Mouse (Mus musculus): Measurements from ENCODE around the gene Necab3. TPM values are rescaled to one million over a fixed set of nuclear protein-coding genes. Genes with fewer than 3 reads are reported as not detected.

Gene Necab3
- polyA plus RNA-seq, 1 experiment from 2014 or later: 10.4 TPM

GRCm38 (mm10) chr2:154522334-154522733 is 36.4 kb downstream of the Necab3 start:
- DNase-seq (ENCODE audit: low spot score): no peak
- no peaks in the 10 kb centered on the region for H3K27me3 ChIP-seq (ENCODE audit: control insufficient read depth, insufficient read depth, low read length)
- no peak for ATAC-seq (ENCODE audit: insufficient read depth, low FRiP score, low TSS enrichment)
- H3K9ac ChIP-seq (ENCODE audit: low read length): no peak overlapping the region
- H3K36me3 ChIP-seq (ENCODE audit: control insufficient read depth, insufficient read depth, low read length): peaks cover 6% of the 10 kb centered on the region
- H3K4me3 ChIP-seq (ENCODE audit: low read depth, low read length): no peak overlapping the region
- 94% methylated on average over 5 of the region's 5 CpGs for WGBS
- H3K4me1 ChIP-seq (ENCODE audit: control insufficient read depth, insufficient read depth, low read length): no peaks in the 10 kb centered on the region
- no peak overlapping the region for H3K4me2 ChIP-seq (ENCODE audit: low read depth)
- no peak overlapping the region for H3K27ac ChIP-seq (ENCODE audit: low read depth, low read length)
- H3K9me3 ChIP-seq (ENCODE audit: control insufficient read depth, low read length): no peaks in the 10 kb centered on the region

DNA sequence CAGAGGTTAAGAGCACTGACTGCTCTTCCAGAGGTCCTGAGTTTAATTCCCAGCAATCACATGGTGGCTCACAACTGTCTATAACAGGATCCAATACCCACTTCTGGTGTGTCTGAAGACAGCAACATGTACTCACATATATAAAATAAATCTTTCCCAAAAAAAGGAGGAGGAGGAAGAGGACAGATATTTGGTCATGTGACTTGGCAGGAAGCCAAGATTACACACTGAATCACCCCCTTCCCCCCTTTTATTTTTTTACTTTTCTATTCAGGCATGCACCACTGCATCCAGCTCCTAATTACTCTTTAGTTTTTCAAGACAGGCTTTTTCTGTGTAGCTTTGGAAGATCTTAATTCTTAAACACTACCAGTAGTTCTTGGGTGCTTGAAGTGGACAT is 37.2 kb downstream of the Necab3 start:
- Histone ChIP-seq H3K4me1 (ENCODE audit: control insufficient read depth, insufficient read depth, low read length) (no peaks in the 10 kb centered on the region), H3K36me3 (ENCODE audit: control insufficient read depth, insufficient read depth, low read length) (peaks cover 6% of the 10 kb centered on the region), H3K27ac (ENCODE audit: low read depth, low read length) (no peak overlapping the region), H3K4me3 (ENCODE audit: low read depth, low read length) (no peak overlapping the region), H3K4me2 (ENCODE audit: low read depth) (no peak overlapping the region), H3K9ac (ENCODE audit: low read length) (no peak overlapping the region), H3K27me3 (ENCODE audit: control insufficient read depth, insufficient read depth, low read length) (no peaks in the 10 kb centered on the region), H3K9me3 (ENCODE audit: control insufficient read depth, low read length) (no peaks in the 10 kb centered on the region)
- no peak for DNase-seq (ENCODE audit: low spot score)
- no peak for ATAC-seq (ENCODE audit: insufficient read depth, low FRiP score, low TSS enrichment)

GRCm38 (mm10) chr2:154517424-154517823 is 41.3 kb downstream of the Necab3 start:
- DNase-seq (ENCODE audit: low spot score) (no peak), ATAC-seq (ENCODE audit: insufficient read depth, low FRiP score, low TSS enrichment) (no peak)
- Histone ChIP-seq H3K27ac (ENCODE audit: low read depth, low read length) (no peak overlapping the region), H3K9me3 (ENCODE audit: control insufficient read depth, low read length) (no peaks in the 10 kb centered on the region), H3K4me2 (ENCODE audit: low read depth) (no peak overlapping the region), H3K4me1 (ENCODE audit: control insufficient read depth, insufficient read depth, low read length) (no peaks in the 10 kb centered on the region), H3K4me3 (ENCODE audit: low read depth, low read length) (no peak overlapping the region), H3K9ac (ENCODE audit: low read length) (no peak overlapping the region), H3K27me3 (ENCODE audit: control insufficient read depth, insufficient read depth, low read length) (no peaks in the 10 kb centered on the region), H3K36me3 (ENCODE audit: control insufficient read depth, insufficient read depth, low read length) (0 out of 2 replicates have a peak, but pooled peaks cover 2% of the 10 kb centered on the region)
- WGBS: 93% methylated on average over 5 of the region's 5 CpGs

- Histone ChIP-seq H3K9me3 (ENCODE audit: control insufficient read depth, low read length) (no peaks in the 10 kb centered on the region), H3K4me1 (ENCODE audit: control insufficient read depth, insufficient read depth, low read length) (no peaks in the 10 kb centered on the region), H3K9ac (ENCODE audit: low read length) (no peak overlapping the region), H3K27me3 (ENCODE audit: control insufficient read depth, insufficient read depth, low read length) (no peaks in the 10 kb centered on the region), H3K27ac (ENCODE audit: low read depth, low read length) (no peak overlapping the region), H3K4me3 (ENCODE audit: low read depth, low read length) (no peak overlapping the region), H3K4me2 (ENCODE audit: low read depth) (no peak overlapping the region), H3K36me3 (ENCODE audit: control insufficient read depth, insufficient read depth, low read length) (0 out of 2 replicates have a peak, but pooled peaks cover 2% of the 10 kb centered on the region)
- DNase-seq (ENCODE audit: low spot score) (no peak), ATAC-seq (ENCODE audit: insufficient read depth, low FRiP score, low TSS enrichment) (no peak)
- WGBS: 90% methylated on average over 3 of the region's 3 CpGs
These were observed 41.7 kb downstream of the Necab3 start for GRCm38 (mm10) chr2:154516944-154517343.

DNA sequence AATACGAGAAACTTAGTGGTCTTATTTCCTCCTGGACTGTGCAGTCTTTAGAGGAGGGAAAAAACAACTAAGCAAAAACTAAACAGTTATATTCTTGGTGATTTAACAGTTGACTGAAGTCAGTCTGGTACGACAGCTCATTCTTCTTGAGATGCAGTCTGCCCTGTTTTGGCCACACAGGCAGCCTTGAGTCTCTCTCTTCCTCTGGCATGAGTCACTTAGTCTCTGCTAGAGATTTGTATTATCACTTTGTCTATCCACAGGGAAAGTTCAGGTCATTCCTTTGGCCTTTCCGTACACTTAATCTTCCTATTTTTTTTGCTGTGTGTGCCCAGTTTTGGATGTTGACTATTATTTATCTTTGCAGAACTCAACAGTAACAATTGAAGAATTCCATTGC is 48.5 kb downstream of the Necab3 start:
- H3K4me1 ChIP-seq (ENCODE audit: control insufficient read depth, insufficient read depth, low read length): no peaks in the 10 kb centered on the region
- WGBS: 96% methylated on average over 3 of the region's 3 CpGs
- H3K4me3 ChIP-seq (ENCODE audit: low read depth, low read length): no peak overlapping the region
- no peak overlapping the region for H3K27ac ChIP-seq (ENCODE audit: low read depth, low read length)
- no peaks in the 10 kb centered on the region for H3K27me3 ChIP-seq (ENCODE audit: control insufficient read depth, insufficient read depth, low read length)
- no peak overlapping the region for H3K4me2 ChIP-seq (ENCODE audit: low read depth)
- H3K9me3 ChIP-seq (ENCODE audit: control insufficient read depth, low read length): no peaks in the 10 kb centered on the region
- no peak for ATAC-seq (ENCODE audit: insufficient read depth, low FRiP score, low TSS enrichment)
- 0 out of 2 replicates have a peak, but pooled peaks cover 3% of the 10 kb centered on the region for H3K36me3 ChIP-seq (ENCODE audit: control insufficient read depth, insufficient read depth, low read length)
- DNase-seq (ENCODE audit: low spot score): no peak
- H3K9ac ChIP-seq (ENCODE audit: low read length): no peak overlapping the region

DNA sequence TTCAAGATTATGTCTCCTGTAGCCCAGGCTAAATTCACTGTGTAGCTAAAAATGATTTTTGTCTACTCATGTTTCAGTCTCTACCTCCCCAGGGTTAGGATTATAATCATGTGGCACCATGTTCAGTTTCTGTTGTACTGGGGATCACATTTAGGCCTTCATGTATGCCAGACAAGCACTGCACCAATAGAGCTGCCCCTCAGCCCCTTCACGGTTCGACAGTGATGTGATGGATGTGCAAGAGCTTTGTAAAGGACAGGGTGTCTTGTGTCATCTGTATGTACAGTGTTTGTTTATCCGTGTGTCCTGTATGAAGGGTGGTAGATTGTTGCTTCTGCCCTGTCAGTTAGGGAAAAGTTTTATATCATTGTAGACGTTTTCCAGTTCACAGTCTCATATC is 50.2 kb downstream of the Necab3 start:
- Histone ChIP-seq H3K9ac (ENCODE audit: low read length) (no peak overlapping the region), H3K27me3 (ENCODE audit: control insufficient read depth, insufficient read depth, low read length) (no peaks in the 10 kb centered on the region), H3K4me2 (ENCODE audit: low read depth) (no peak overlapping the region), H3K27ac (ENCODE audit: low read depth, low read length) (no peak overlapping the region), H3K4me3 (ENCODE audit: low read depth, low read length) (no peak overlapping the region), H3K36me3 (ENCODE audit: control insufficient read depth, insufficient read depth, low read length) (0 out of 2 replicates have a peak, but pooled peaks cover 3% of the 10 kb centered on the region), H3K9me3 (ENCODE audit: control insufficient read depth, low read length) (no peaks in the 10 kb centered on the region), H3K4me1 (ENCODE audit: control insufficient read depth, insufficient read depth, low read length) (no peaks in the 10 kb centered on the region)
- WGBS: 93% methylated on average over 4 of the region's 4 CpGs
- no peak for DNase-seq (ENCODE audit: low spot score)
- no peak for ATAC-seq (ENCODE audit: insufficient read depth, low FRiP score, low TSS enrichment)

- WGBS: 83% methylated on average over 9 of the region's 9 CpGs
- Histone ChIP-seq H3K4me1 (ENCODE audit: control insufficient read depth, insufficient read depth, low read length) (no peaks in the 10 kb centered on the region), H3K36me3 (ENCODE audit: control insufficient read depth, insufficient read depth, low read length) (0 out of 2 replicates have a peak, but pooled peaks cover 3% of the 10 kb centered on the region), H3K27me3 (ENCODE audit: control insufficient read depth, insufficient read depth, low read length) (no peaks in the 10 kb centered on the region), H3K4me3 (ENCODE audit: low read depth, low read length) (no peak overlapping the region), H3K9ac (ENCODE audit: low read length) (no peak overlapping the region), H3K4me2 (ENCODE audit: low read depth) (no peak overlapping the region), H3K27ac (ENCODE audit: low read depth, low read length) (no peak overlapping the region), H3K9me3 (ENCODE audit: control insufficient read depth, low read length) (no peaks in the 10 kb centered on the region)
- no peak for DNase-seq (ENCODE audit: low spot score)
- no peak for ATAC-seq (ENCODE audit: insufficient read depth, low FRiP score, low TSS enrichment)
These were observed 51.0 kb downstream of the Necab3 start for GRCm38 (mm10) chr2:154507566-154508283.

- Histone ChIP-seq H3K36me3 (ENCODE audit: control insufficient read depth, insufficient read depth, low read length) (0 out of 2 replicates have a peak, but pooled peaks cover 3% of the 10 kb centered on the region), H3K4me3 (ENCODE audit: low read depth, low read length) (no peak overlapping the region), H3K4me1 (ENCODE audit: control insufficient read depth, insufficient read depth, low read length) (no peaks in the 10 kb centered on the region), H3K27ac (ENCODE audit: low read depth, low read length) (no peak overlapping the region), H3K9me3 (ENCODE audit: control insufficient read depth, low read length) (no peaks in the 10 kb centered on the region), H3K9ac (ENCODE audit: low read length) (no peak overlapping the region), H3K4me2 (ENCODE audit: low read depth) (no peak overlapping the region), H3K27me3 (ENCODE audit: control insufficient read depth, insufficient read depth, low read length) (no peaks in the 10 kb centered on the region)
- ATAC-seq (ENCODE audit: insufficient read depth, low FRiP score, low TSS enrichment) (no peak), DNase-seq (ENCODE audit: low spot score) (no peak)
- WGBS: 65% methylated on average over 2 of the region's 2 CpGs
These were observed 51.6 kb downstream of the Necab3 start for GRCm38 (mm10) chr2:154507076-154507475.

DNA sequence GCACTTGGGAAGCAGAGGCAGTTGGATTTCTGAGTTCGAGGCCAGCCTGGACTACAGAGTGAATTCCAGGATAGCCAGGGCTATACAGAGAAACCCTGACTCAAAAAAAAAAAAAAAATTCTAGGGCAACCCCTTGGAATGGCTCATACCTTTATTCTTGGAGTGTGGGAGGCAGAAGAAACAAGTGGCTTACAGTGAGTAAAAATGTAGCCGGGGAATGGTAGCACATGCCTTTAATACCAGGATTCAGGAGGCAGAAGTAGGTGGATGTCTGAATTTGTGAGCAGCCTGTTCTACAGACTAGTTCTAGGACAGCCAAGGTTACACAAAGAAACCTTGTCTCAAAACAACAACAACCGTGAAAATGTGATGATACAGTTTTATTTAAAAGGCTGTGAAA is 57.9 kb downstream of the Necab3 start:
- no peak overlapping the region for H3K4me3 ChIP-seq (ENCODE audit: low read depth, low read length)
- H3K36me3 ChIP-seq (ENCODE audit: control insufficient read depth, insufficient read depth, low read length): no peaks in the 10 kb centered on the region
- H3K27ac ChIP-seq (ENCODE audit: low read depth, low read length): no peak overlapping the region
- no peak for ATAC-seq (ENCODE audit: insufficient read depth, low FRiP score, low TSS enrichment)
- no peak overlapping the region for H3K4me2 ChIP-seq (ENCODE audit: low read depth)
- no peaks in the 10 kb centered on the region for H3K27me3 ChIP-seq (ENCODE audit: control insufficient read depth, insufficient read depth, low read length)
- no peak overlapping the region for H3K9ac ChIP-seq (ENCODE audit: low read length)
- WGBS: 94% methylated on average over 3 of the region's 3 CpGs
- H3K4me1 ChIP-seq (ENCODE audit: control insufficient read depth, insufficient read depth, low read length): no peaks in the 10 kb centered on the region
- H3K9me3 ChIP-seq (ENCODE audit: control insufficient read depth, low read length): no peaks in the 10 kb centered on the region
- no peak for DNase-seq (ENCODE audit: low spot score)

All from neural tube, embryonic 11.5 days (tissue).